ENCODE assay signal across 8 mouse cellular contexts in the genomic region with DNA sequence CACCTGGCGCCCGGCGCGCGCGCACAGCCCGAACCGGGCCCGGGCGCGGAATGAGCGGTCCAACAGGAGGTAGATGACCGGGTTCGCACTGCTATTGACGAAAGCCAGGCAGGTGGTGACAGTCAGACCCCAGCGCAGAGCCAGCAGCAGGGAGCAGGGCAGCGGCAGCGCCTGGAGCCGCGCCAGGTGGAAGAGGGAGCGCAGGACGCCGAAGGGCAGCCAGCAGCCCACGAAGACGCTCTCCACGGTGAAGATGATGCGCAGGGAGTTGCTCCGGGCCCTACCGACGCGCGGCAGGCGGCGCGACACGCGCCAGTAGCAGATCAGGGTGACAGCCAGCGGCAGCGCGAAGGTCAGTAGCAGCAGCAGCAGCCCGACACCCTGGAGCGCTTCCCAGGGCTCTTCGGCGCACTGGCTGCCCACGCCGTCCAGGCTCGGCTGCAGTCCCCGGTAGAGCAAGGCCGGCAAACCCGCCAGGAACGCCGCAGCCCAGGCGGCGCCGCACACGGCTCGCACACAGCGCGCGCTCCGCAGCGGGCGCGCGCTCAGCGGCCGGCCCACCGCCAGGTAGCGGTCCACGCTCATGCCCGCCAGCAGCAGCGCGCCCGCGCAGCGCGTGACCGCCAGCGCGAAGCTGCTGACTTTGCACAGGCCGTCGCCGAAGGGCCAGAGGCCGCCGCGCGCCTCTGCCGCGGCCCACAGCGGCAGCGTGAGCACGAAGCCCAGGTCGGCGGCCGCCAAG. TPM values are rescaled to one million over a fixed set of nuclear protein-coding genes. Genes with fewer than 3 reads are reported as not detected.
DNase-seq lines count a peak whose midpoint lies in the region; ATAC-seq and TF ChIP-seq lines count a peak whose summit lies in the region.

No protein-coding gene starts in this region.

- H3K4me1 ChIP-seq in embryonic facial prominence, embryonic 12.5 days = peaks cover 18% of the 10 kb centered on the region
- peaks cover 2% of the 10 kb centered on the region; the same call in 1 of the 2 replicates for H3K4me1 ChIP-seq in heart, adult 2 months (ENCODE audit: control insufficient read depth, insufficient read depth, low read length)
- no peaks in the 10 kb centered on the region for H3K4me1 ChIP-seq in kidney, adult 2 months (ENCODE audit: control insufficient read depth, insufficient read depth, low read length)
- H3K4me1 ChIP-seq in limb, embryonic 13.5 days = peaks cover 17% of the 10 kb centered on the region

- peak overlapping the region; percentile 96 for H3K4me2 ChIP-seq in embryonic facial prominence, embryonic 12.5 days (replicated peaks)
- peak overlapping the region; percentile 94 for H3K4me2 ChIP-seq in limb, embryonic 13.5 days (replicated peaks)
- H3K4me2 ChIP-seq in myocyte (ENCODE audit: low read depth) = peak overlapping the region; percentile 73

- H3K27me3 ChIP-seq in embryonic facial prominence, embryonic 12.5 days = peaks cover 63% of the 10 kb centered on the region
- peaks cover 11% of the 10 kb centered on the region for H3K27me3 ChIP-seq in heart, adult 2 months (ENCODE audit: control insufficient read depth, insufficient read depth, low read length)
- H3K27me3 ChIP-seq in kidney, adult 2 months (replicated peaks; ENCODE audit: control insufficient read depth, insufficient read depth, low read length) = no peaks in the 10 kb centered on the region
- H3K27me3 ChIP-seq in limb, embryonic 13.5 days = peaks cover 90% of the 10 kb centered on the region
- peaks cover 11% of the 10 kb centered on the region for H3K27me3 ChIP-seq in myocyte (ENCODE audit: control insufficient read depth, insufficient read depth, insufficient read length)

- H3K9me3 ChIP-seq in embryonic facial prominence, embryonic 12.5 days = no peaks in the 10 kb centered on the region
- H3K9me3 ChIP-seq in limb, embryonic 13.5 days = no peaks in the 10 kb centered on the region

- DNase-seq in CD4-positive, CD25-positive, alpha-beta regulatory T cell, adult 2 months (ENCODE audit: low read depth, low spot score) = peak; percentile 39
- peak; percentile 53 to 69 for DNase-seq in heart, adult 2 months
- peak; percentile 74 for DNase-seq in kidney, adult 2 months
- peak; percentile 55 for DNase-seq in testis, postnatal 10 days (ENCODE audit: low spot score)

- H3K36me3 ChIP-seq in embryonic facial prominence, embryonic 12.5 days = no peaks in the 10 kb centered on the region
- H3K36me3 ChIP-seq in heart, adult 2 months (ENCODE audit: control insufficient read depth, insufficient read depth, low read length) = no peaks in the 10 kb centered on the region
- no peaks in the 10 kb centered on the region for H3K36me3 ChIP-seq in kidney, adult 2 months (ENCODE audit: control insufficient read depth, insufficient read depth, low read length)
- H3K36me3 ChIP-seq in limb, embryonic 13.5 days = no peaks in the 10 kb centered on the region
- H3K36me3 ChIP-seq in myocyte (ENCODE audit: control insufficient read depth, insufficient read depth) = no peaks in the 10 kb centered on the region

- peak overlapping the region; percentile 54 for H3K4me3 ChIP-seq in embryonic facial prominence, embryonic 12.5 days
- H3K4me3 ChIP-seq in heart, adult 2 months = peak overlapping the region; percentile 42
- H3K4me3 ChIP-seq in kidney, adult 2 months (ENCODE audit: insufficient read depth, low read depth, low read length) = peak overlapping the region; percentile 32; the same call in 1 of the 2 replicates
- peak overlapping the region; percentile 62 for H3K4me3 ChIP-seq in limb, embryonic 13.5 days
- H3K4me3 ChIP-seq in myocyte = no peak overlapping the region

- no peak for TF ChIP-seq POLR2A in heart, adult 2 months (IDR thresholded peaks at IDR 0.05; ENCODE audit: insufficient read depth, low read depth, low read length)
- no peak for TF ChIP-seq POLR2A in kidney, adult 2 months (IDR thresholded peaks at IDR 0.05; ENCODE audit: low read depth, low read length)
- TF ChIP-seq POLR2A in myocyte (IDR thresholded peaks at IDR 0.05; ENCODE audit: insufficient read length, low read depth) = no peak

- no peaks in the 10 kb centered on the region for H3K79me2 ChIP-seq in heart, adult 2 months (replicated peaks; ENCODE audit: control insufficient read depth, insufficient read depth, low read length)
- H3K79me2 ChIP-seq in myocyte (ENCODE audit: control insufficient read depth, insufficient read depth) = no peaks in the 10 kb centered on the region

- intact Hi-C loops in heart, adult 2 months (cut with DNase I) = no loop called here

- H3ac ChIP-seq in myocyte (ENCODE audit: control insufficient read depth, insufficient read length) = peak overlapping the region; percentile 2

- no peak for TF ChIP-seq EP300 in heart, adult 2 months (IDR thresholded peaks at IDR 0.05; ENCODE audit: insufficient read depth, low read depth, low read length)

- H3K27ac ChIP-seq in embryonic facial prominence, embryonic 12.5 days = no peak overlapping the region
- H3K27ac ChIP-seq in heart, adult 2 months = no peak overlapping the region
- no peak overlapping the region for H3K27ac ChIP-seq in kidney, adult 2 months (ENCODE audit: insufficient read depth, low read depth, low read length)
- H3K27ac ChIP-seq in limb, embryonic 13.5 days = no peak overlapping the region

- under 1% methylated on average over 93 of the region's 95 CpGs for WGBS in embryonic facial prominence, embryonic 12.5 days
- WGBS in heart, adult 2 months = under 1% methylated on average over 94 of the region's 95 CpGs
- WGBS in kidney, adult 2 months = under 1% methylated on average over 95 of the region's 95 CpGs
- WGBS in limb, embryonic 13.5 days = under 1% methylated on average over 92 of the region's 95 CpGs

- ATAC-seq in CD4-positive, CD25-positive, alpha-beta regulatory T cell, adult 4 months = no peak
- ATAC-seq in embryonic facial prominence, embryonic 12.5 days (ENCODE audit: insufficient number of reproducible peaks, insufficient read depth, low FRiP score, low TSS enrichment) = 0 out of 2 replicates have a peak, but pooled peaks have one; percentile 53
- peak; percentile 80 for ATAC-seq in limb, embryonic 13.5 days (ENCODE audit: low FRiP score, low read depth)

- H3K9ac ChIP-seq in embryonic facial prominence, embryonic 12.5 days = peak overlapping the region; percentile 65
- peak overlapping the region; percentile 49 for H3K9ac ChIP-seq in heart, adult 2 months (ENCODE audit: low read depth, low read length)
- peak overlapping the region; percentile 75 for H3K9ac ChIP-seq in limb, embryonic 13.5 days

- no peak for TF ChIP-seq CTCF in heart, adult 2 months (IDR thresholded peaks at IDR 0.05)
- TF ChIP-seq CTCF in kidney, adult 2 months (conservative IDR thresholded peaks at IDR 0.05; ENCODE audit: insufficient read depth, insufficient read length, low read depth, low read length) = no peak

TF ChIP-seq in myocyte, 11 proteins besides CTCF, POLR2A, EP300 and RAD21:
- no peak for TF ChIP-seq REST (IDR thresholded peaks at IDR 0.05; ENCODE audit: insufficient read depth, insufficient read length)
- no peak for TF ChIP-seq USF1 (IDR thresholded peaks at IDR 0.05; ENCODE audit: low read depth)
- TF ChIP-seq CEBPB (IDR thresholded peaks at IDR 0.05; ENCODE audit: insufficient read depth, poor library complexity, severe bottlenecking) = no peak
- no peak for TF ChIP-seq POLR2AphosphoS2 (IDR thresholded peaks at IDR 0.05; ENCODE audit: insufficient read length, low read depth)
- TF ChIP-seq TCF3 (IDR thresholded peaks at IDR 0.05; ENCODE audit: insufficient read length, low read depth) = no peak
- no peak for TF ChIP-seq TCF12 (IDR thresholded peaks at IDR 0.05; ENCODE audit: insufficient read depth, poor library complexity, severe bottlenecking)
- TF ChIP-seq E2F4 (IDR thresholded peaks at IDR 0.05; ENCODE audit: insufficient read depth) = no peak
- TF ChIP-seq MYOG (IDR thresholded peaks at IDR 0.05; ENCODE audit: control insufficient read depth in 1 of 3, insufficient read depth in 1 of 3, insufficient read length in 2 of 3, low read depth in 2 of 3) = no peak
- no peak for TF ChIP-seq MYOD1 (IDR thresholded peaks at IDR 0.05; ENCODE audit: control insufficient read depth in 1 of 3, insufficient read length in 2 of 3, low read depth in 2 of 3)
- no peak for TF ChIP-seq SRF (IDR thresholded peaks at IDR 0.05; ENCODE audit: control insufficient read depth, insufficient read length, low read depth)
- TF ChIP-seq MAX (IDR thresholded peaks at IDR 0.05; ENCODE audit: low read depth) = no peak

RNA-seq across cellular contexts. Expression of gene Gpr25, which starts 0.6 kb away (rescaled TPM):
- polyA plus RNA-seq in CD4-positive, CD25-positive, alpha-beta regulatory T cell, adult 4 months (2017; shearing (Covaris generic)) = not detected
- not detected in 2 replicates for polyA plus RNA-seq in embryonic facial prominence, embryonic 12.5 days (2016; fragmentation: Nextera tagmentation; extraction: Ambion mirVana)
- total RNA-seq in heart, adult 2 months (2021) = not detected
- not detected in 2 replicates for polyA plus RNA-seq in heart, adult 2 months (2012; rRNA removed)
- 0.09 and 0.30 TPM in 2 replicates for polyA plus RNA-seq in kidney, adult 2 months (2012; rRNA removed)
- polyA plus RNA-seq in limb, embryonic 13.5 days (2015; fragmentation: Nextera tagmentation; extraction: Ambion mirVana) = not detected in 2 replicates
- polyA plus RNA-seq in myocyte (2012; fragmentation: generic; extraction: Trizol) = 0.18 TPM

RNA-seq across cellular contexts. Expression of gene Inava, which starts 26.0 kb away (rescaled TPM):
- polyA plus RNA-seq in CD4-positive, CD25-positive, alpha-beta regulatory T cell, adult 4 months (2017; shearing (Covaris generic)) = under 1 TPM in 1 of 2 experiments, not detected in 1; 0.28 TPM
- 24.6 and 25.5 TPM in 2 replicates for polyA plus RNA-seq in embryonic facial prominence, embryonic 12.5 days (2016; fragmentation: Nextera tagmentation; extraction: Ambion mirVana)
- total RNA-seq in heart, adult 2 months (2021) = not detected
- 0.29 TPM in 1 of 2 replicates, not detected in the other for polyA plus RNA-seq in heart, adult 2 months (2012; rRNA removed)
- polyA plus RNA-seq in kidney, adult 2 months (2012; rRNA removed) = 10.5 and 13.5 TPM in 2 replicates
- 18.8 and 21.1 TPM in 2 replicates for polyA plus RNA-seq in limb, embryonic 13.5 days (2015; fragmentation: Nextera tagmentation; extraction: Ambion mirVana)
- polyA plus RNA-seq in myocyte (2012; fragmentation: generic; extraction: Trizol) = 11.1 TPM

RNA-seq across cellular contexts. Expression of gene Mroh3, which starts 47.4 kb away (rescaled TPM):
- not detected for polyA plus RNA-seq in CD4-positive, CD25-positive, alpha-beta regulatory T cell, adult 4 months (2017; shearing (Covaris generic))
- 0.31 TPM in 1 of 2 replicates, not detected in the other for polyA plus RNA-seq in embryonic facial prominence, embryonic 12.5 days (2016; fragmentation: Nextera tagmentation; extraction: Ambion mirVana)
- total RNA-seq in heart, adult 2 months (2021) = not detected
- not detected in 2 replicates for polyA plus RNA-seq in heart, adult 2 months (2012; rRNA removed)
- 0.10 and 0.44 TPM in 2 replicates for polyA plus RNA-seq in kidney, adult 2 months (2012; rRNA removed)
- 0.17 TPM in 1 of 2 replicates, not detected in the other for polyA plus RNA-seq in limb, embryonic 13.5 days (2015; fragmentation: Nextera tagmentation; extraction: Ambion mirVana)
- polyA plus RNA-seq in myocyte (2012; fragmentation: generic; extraction: Trizol) = 0.16 TPM
